Mouse (Mus musculus) adrenal gland, postnatal 25 days (tissue): ENCODE data around the gene Ghrhr. TPM values are rescaled to one million over a fixed set of nuclear protein-coding genes. Genes with fewer than 3 reads are reported as not detected.

ENCODE experiments used
- total RNA-seq: library from RNA; stranded (reverse); gene quantifications from 2 replicates; pipeline ENCODE4 v1.2.3, GENCODE M21; 2021

The Ghrhr gene
- total RNA-seq, 1 experiment from 2014 or later: not detected

Other genes with a start within 250 kb of the Ghrhr start
- gene Crhr2, start 243.3 kb upstream of the Ghrhr start, total RNA-seq: not detected in 2 replicates
- 4.6 and 10.4 TPM in 2 replicates for gene Inmt, start 201.3 kb upstream of the Ghrhr start, total RNA-seq
- 6.0 and 6.2 TPM in 2 replicates for gene Mindy4, start 172.9 kb upstream of the Ghrhr start, total RNA-seq
- 34.6 and 48.9 TPM in 2 replicates for gene Aqp1, start 39.9 kb upstream of the Ghrhr start, total RNA-seq
- gene Adcyap1r1, start 75.7 kb downstream of the Ghrhr start, total RNA-seq: 28.9 and 37.9 TPM in 2 replicates